Mouse (Mus musculus): ENCODE results near the gene Gm45234.
"Not testable (repeated sequence)": the region's sequence is repeated elsewhere in the genome, so short reads cannot be mapped to it uniquely, and the experiment has no call there.

Gm45234 gene

DNA sequence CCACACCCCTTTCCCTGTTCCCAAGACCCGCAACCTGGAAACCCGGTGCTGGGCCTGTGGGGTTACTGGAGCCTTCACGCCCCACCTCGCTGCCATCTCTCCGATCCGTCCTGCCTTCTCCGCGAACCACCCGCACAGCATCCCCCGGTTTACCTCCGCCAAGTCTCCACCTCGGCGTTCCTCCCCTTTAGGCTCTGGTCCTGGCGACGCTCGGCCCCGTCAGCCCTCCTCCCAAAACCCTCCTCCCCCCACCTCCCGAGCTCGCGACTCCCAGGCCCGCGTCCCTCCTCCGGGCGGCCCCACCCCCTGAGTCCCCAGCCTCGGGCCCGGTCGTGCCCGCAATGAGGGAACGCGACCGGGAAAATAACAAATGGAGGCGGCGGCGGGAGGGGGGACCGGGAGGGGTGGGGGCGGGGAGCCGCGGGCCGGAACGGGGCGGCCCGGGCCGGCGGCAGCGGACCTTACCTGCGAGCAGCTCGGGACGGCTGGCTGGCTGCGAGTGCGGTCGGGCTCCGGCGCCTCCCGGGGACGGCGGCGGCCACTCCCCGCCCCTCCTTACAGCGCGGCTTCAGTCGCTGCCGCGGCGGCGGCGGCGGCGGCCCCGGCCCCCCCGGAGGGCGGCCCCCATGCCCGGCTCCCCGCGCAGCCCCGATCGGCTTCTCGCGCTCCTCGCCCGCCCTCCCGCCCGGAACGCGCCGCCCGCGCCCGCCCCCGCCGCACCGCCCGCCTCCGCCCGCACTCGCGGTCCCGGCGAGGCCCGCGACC is at the start of gene Gm45234, which contains the start of gene Atn1:
Gene Gm45234, minus strand, starts transcription at position 191 of the 765 bp plus-strand sequence.
Gene Atn1, minus strand, starts transcription at position 694 of the 765 bp plus-strand sequence.
- in situ Hi-C loops (cut with MboI, MseI) = no loop called here

DNA sequence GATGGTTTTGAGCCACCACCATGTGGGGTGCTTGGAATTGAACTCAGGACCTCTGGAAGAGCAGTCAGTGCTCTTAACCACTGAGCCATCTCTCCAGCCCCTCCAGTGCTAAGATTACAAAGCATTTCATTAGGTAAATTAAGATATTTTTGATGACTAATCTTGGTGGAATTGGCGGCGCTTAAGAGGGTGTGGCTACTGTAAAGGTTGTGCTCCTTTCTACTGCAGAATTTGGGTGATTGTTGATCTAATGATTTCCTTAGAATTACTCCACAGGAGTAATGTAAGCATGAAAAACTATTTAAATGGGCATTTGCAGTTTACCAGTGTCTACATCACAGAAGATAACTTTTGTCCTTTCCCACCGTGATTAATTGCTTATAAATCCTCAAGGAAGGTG is 48.5 kb upstream of the Gm45234 start:
- in situ Hi-C loops (cut with MboI, MseI) = no loop called here

DNA sequence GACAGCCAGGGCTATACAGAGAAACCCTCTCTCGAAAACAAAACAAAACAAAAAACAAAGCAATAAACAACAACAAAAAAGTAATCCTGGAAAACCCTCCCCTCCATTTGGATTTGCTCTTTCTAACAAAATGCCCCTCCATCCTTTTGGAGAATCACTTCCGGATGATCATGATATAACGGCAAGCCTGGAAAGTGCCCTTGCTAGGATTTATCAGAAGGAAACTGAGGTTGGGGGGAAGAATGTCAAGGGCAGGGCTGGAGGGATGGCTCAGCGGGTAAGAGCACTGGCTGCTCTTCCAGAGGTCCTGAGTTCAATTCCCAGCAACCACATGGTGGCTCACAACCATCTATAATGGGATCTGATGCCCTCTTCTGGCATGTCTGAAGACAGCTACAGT is 47.9 kb upstream of the Gm45234 start:
- in situ Hi-C loops (cut with MboI, MseI) = not testable (repeated sequence)

GRCm38 (mm10) chr6:124803061-124803460 is 47.2 kb upstream of the Gm45234 start:
- in situ Hi-C loops (cut with MboI, MseI) = no loop called here

GRCm38 (mm10) chr6:124802400-124802799 is 46.6 kb upstream of the Gm45234 start:
- in situ Hi-C loops (cut with MboI, MseI) = not testable (repeated sequence)

- in situ Hi-C loops (cut with MboI, MseI) = no loop called here
Measured at GRCm38 (mm10) chr6:124796200-124796599, 40.4 kb upstream of the Gm45234 start.

DNA sequence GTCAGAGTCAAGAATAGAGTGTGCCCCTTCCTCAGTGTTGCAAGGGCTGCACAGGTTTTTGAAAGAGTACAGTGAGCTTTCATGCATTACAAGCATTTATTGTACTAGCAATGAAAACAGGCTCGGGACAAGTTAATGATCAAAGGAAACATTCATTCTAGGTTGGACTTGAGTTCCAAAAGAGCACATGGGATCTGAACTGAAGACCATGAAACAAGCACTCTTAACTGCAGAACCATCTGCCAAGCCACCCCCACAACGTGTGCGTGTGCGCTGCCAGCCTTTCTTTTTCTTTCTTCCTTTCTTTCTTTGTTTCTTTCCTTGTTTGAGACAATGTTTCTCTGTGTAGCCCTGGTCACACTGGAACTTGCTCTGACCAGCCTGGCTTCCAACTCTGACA is 40.0 kb upstream of the Gm45234 start:
- in situ Hi-C loops (cut with MboI, MseI) = no loop called here

DNA sequence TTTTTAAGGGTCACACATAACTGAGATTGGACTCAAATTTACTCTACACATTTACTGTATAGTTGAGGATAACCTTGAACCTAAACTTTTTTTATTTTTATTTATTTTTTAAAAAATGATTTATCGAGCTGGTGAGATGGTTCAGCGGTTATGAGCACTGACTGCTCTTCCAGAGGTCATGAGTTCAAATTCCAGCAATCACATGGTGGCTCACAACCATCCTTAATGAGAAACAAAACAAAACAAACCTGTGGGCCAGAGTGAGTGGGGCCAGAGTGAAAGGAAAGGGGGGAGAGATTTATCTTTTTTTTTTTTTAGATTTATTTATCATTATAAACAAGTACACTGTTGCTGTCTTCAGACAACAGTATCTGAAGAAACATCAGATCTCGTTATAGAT is 36.1 kb upstream of the Gm45234 start:
- in situ Hi-C loops (cut with MboI, MseI) = no loop called here

GRCm38 (mm10) chr6:124790121-124790520 is 34.3 kb upstream of the Gm45234 start:
- in situ Hi-C loops (cut with MboI, MseI) = no loop called here

- in situ Hi-C loops (cut with MboI, MseI) = no loop called here
Measured at GRCm38 (mm10) chr6:124789519-124789918, 33.7 kb upstream of the Gm45234 start.

DNA sequence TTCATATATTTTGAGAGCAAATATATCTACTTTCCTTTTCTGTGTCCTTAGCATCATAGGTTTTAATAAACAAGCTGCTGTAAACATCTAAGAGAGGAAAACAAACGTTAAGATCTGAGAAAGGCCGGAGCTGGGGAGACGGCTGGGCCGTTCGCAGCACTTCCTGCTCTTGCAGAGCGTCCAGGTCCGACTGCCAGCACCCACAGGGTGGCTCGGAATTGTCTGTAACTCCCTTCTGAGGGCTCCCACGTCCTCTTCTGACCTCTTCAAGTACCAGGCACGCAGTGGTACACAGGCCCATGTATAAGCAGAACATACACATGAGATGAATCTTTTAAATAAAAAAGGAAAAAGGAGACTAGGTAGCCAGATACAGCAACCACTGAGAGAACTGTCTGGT is 31.9 kb upstream of the Gm45234 start:
- in situ Hi-C loops (cut with MboI, MseI) = no loop called here

DNA sequence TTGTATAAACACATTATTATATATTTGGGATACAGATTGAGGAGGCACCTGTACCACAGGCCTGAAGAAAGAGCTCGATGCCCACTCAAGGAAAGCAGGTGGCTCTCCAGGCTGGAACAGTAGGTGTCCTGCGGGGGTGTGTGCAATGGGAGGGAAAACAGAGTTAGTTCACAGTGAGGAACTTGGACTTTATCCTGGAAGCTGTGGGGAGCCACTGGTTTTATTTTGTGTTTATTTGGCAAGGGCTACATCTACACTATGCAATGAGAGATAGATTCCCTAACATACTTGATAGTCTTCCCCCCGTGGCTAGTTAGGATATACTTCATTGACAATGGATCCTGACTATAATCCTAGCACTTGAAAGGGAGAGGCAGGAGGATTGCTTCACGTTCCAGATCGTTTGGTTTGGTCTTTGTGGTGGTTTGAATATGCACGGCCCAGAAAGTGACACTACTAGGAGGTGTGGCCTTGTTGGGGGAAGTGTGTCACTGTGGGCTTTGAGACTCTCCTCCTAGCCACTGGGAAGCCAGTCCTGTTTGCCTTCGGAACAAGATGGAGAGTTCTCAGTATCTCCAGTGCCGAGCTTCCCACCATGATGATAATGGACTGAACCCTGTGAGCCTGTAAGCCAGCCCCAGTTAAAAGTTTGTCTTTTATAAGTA is 31.1 kb upstream of the Gm45234 start:
- in situ Hi-C loops (cut with MboI, MseI) = no loop called here

DNA sequence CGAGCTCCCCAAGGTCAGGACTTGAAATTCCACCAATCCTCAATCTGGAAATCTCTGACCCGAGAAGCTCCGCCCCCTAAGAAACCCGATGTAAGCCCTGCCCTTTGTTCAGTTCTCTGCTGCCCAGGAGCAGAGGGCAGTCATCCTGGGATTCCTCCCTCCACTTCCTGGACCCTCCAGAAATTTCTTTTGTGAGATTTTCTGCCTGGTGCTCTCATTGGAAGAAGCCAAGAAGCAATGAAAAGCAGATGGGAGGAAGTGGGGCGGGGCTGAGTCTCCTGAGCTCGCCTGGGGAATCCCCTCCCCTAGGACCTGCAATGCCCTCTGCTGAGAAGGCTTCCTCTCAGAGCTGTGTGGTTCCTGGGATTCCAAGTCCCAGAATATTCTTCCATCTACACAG is 26.6 kb upstream of the Gm45234 start:
- in situ Hi-C loops (cut with MboI, MseI) = no loop called here

- in situ Hi-C loops (cut with MboI, MseI) = no loop called here
Measured at GRCm38 (mm10) chr6:124780917-124781316, 25.1 kb upstream of the Gm45234 start.

DNA sequence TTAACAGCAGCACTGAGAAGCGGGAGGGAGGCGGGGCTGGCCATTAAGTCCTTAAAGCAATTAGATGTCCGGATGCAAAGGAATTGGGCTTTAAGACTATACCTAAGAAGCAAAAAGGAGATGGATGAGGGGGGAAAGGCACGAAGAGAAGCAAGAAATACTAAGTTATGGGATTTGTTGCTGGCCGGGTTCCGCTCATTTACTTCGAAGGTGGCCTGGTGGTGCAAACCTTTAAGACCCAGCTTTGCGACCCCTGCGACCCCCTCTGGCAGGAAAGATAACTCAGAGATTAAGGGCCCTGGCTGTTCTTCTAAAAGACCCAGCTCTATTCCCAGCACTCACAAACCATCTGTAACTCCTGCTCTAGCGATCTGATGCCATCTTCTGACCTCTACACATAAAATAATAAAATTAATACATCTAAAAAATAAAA is 24.2 kb upstream of the Gm45234 start:
- in situ Hi-C loops (cut with MboI, MseI) = no loop called here

GRCm38 (mm10) chr6:124779222-124779983 is 23.6 kb upstream of the Gm45234 start, which contains the start of gene Lrrc23:
TSS of gene Lrrc23 (minus strand) at chr6:124779727.
- in situ Hi-C loops (cut with MboI, MseI) = no loop called here

DNA sequence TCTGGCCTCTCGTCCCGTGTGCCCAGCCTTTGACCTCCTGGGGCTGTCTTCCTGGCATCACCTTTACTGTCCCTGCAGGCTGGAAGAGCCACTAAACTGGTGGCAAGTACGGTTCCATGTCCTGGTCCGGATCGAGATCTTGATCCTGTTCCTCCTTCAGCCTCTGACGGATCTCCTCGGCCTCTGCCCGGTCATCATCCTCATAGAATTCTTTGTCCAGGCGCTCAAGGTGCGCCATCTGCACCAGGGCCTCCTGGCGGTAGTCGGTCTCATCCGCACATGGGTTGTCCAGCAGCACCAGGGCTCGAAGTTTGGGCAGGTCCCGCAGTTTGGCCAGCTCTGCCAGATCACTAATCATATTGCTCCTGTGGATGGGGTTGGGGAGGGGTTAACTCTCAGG is 14.7 kb upstream of the Gm45234 start:
- in situ Hi-C loops (cut with MboI, MseI) = no loop called here

- in situ Hi-C loops (cut with MboI, MseI) = no loop called here
Measured at GRCm38 (mm10) chr6:124770013-124770412, 14.2 kb upstream of the Gm45234 start.

GRCm38 (mm10) chr6:124769101-124769765 is 13.4 kb upstream of the Gm45234 start, which contains the start of gene Eno2:
TSS of gene Eno2 (minus strand) at chr6:124769673.
- in situ Hi-C loops (cut with MboI, MseI) = loop anchor here (10.0 kb wide), 1 partner anchor 264 kb away; no protein-coding TSS in a partner anchor

- in situ Hi-C loops (cut with MboI, MseI) = loop anchor here (10.0 kb wide), 1 partner anchor 264 kb away; no protein-coding TSS in a partner anchor
Measured at GRCm38 (mm10) chr6:124768704-124769044, 12.9 kb upstream of the Gm45234 start.

DNA sequence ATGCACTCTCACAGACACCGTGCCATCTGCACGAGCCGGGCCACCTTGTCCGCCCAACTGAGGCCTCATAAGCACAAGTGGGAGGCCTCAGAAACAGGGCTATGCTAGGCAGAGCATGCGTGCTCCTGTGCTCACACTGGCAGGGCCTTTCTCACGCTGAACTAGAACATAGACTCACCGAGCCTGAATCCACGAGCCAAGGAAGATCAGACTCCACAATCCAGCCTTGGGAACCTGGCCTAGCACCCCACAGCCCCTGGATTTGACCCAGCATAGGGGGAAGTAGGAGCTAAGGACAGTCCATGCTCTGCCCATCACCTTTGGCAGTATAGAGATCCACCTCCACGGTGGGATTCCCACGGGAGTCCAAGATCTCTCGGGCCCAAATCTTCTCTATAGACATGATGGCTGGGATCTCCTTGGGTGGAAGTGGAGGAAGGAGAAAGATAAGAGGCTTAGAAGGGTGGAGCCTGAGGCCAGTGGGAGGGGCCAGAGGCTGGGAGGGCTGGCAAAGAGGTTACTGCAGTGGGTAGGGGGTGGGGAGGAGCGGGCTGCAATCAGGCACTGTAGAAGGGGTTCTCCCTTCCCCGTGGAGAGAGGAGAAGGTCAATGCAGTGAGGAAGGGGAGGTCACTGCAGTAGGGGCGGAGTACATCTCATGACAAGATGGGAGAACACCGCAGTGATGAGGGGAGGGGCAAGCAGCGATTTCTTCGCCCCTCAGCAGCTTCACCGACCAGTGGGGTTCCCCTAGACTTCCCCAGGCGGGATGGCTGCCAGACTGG is 12.3 kb upstream of the Gm45234 start:
- in situ Hi-C loops (cut with MboI, MseI) = loop anchor here (10.0 kb wide), 1 partner anchor 263 kb away; no protein-coding TSS in a partner anchor

Measured in T-helper 1 cell (primary cell).